Mouse (Mus musculus) liver, embryonic 13.5 days (tissue): Measurements from ENCODE around the gene Ajap1. TPM values are rescaled to one million over a fixed set of nuclear protein-coding genes. Genes with fewer than 3 reads are reported as not detected.

Experiments
- ATAC-seq: fragments of 200-750 bp; cut with Nextera tagmentation; 2 replicates; pipeline ENCODE4 v1.8.0; 2017; ENCODE audit warnings: low read depth, mild to moderate bottlenecking, moderate number of reproducible peaks, moderate library complexity
- DNase-seq: peaks from one replicate; pipeline ENCODE4 v3.0.0; 2022
- H3K27ac ChIP-seq: fragments of 300-500 bp; sonication (generic); 2 replicates; pipeline ENCODE4 v1.5.1; 2015; ENCODE audit warnings: moderate library complexity, mild to moderate bottlenecking, inconsistent platforms
- H3K27me3 ChIP-seq: fragments of 300-500 bp; sonication (generic); 2 replicates; pipeline ENCODE4 v1.6.1; 2015; ENCODE audit warnings: mild to moderate bottlenecking, inconsistent platforms
- H3K36me3 ChIP-seq: fragments of 300-500 bp; sonication (generic); 2 replicates; pipeline ENCODE4 v1.6.1; 2015; ENCODE audit warnings: mild to moderate bottlenecking, inconsistent platforms
- H3K4me1 ChIP-seq: fragments of 300-500 bp; sonication (generic); replicated peaks from 2 replicates; pipeline ENCODE4 v1.6.1; 2015; ENCODE audit warnings: inconsistent platforms
- H3K4me2 ChIP-seq: fragments of 300-500 bp; sonication (generic); 2 replicates; pipeline ENCODE4 v1.6.1; 2015; ENCODE audit warnings: inconsistent platforms, mild to moderate bottlenecking, moderate library complexity
- H3K4me3 ChIP-seq: fragments of 300-500 bp; sonication (generic); replicated peaks from 2 replicates; pipeline ENCODE4 v1.5.1; 2015; ENCODE audit warnings: mild to moderate bottlenecking, inconsistent platforms
- H3K9ac ChIP-seq: fragments of 300-500 bp; sonication (generic); 2 replicates; pipeline ENCODE4 v1.6.1; 2015; ENCODE audit warnings: mild to moderate bottlenecking, inconsistent platforms
- H3K9me3 ChIP-seq: fragments of 300-500 bp; sonication (generic); replicated peaks from 2 replicates; pipeline ENCODE4 v1.6.1; 2016; ENCODE audit warnings: inconsistent platforms
- WGBS: fragments of 180-500 bp; shearing (Covaris S2); methylation state at CpG from one replicate; pipeline ENCODE4 v1.1.7; 2015; ENCODE audit not compliant: insufficient replicate concordance; 5-methylcytosine and 5-hydroxymethylcytosine counted together
- polyA plus RNA-seq: library from polyadenylated mRNA; unstranded; fragments of >200 nt; fragmentation: Nextera tagmentation; extraction: Ambion mirVana; gene quantifications from 2 replicates; pipeline ENCODE4 v1.2.1, GENCODE M21; 2015

The Ajap1 gene
- polyA plus RNA-seq, 1 experiment from 2014 or later: 0.23 TPM

DNA sequence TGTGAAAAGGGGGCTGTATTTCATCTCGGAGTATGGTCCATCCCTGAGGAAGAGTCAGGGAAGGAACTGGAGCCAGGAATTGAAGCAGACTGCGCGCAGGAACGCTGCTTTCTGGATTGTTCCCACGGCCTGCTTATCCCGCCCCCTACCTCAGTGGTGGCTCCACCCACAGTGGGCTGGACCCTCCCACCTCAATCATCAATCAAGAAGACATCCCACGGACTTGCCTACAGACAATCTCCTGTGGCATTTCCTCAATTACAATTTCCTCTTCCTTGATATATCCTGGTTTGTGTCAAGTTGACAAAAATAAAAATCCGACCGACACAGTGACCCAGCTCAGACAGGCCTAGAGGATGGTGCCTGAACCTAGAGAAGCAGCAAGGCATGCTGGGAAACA, 66.5 kb downstream of the Ajap1 start:
- no peak for ATAC-seq
- Histone ChIP-seq H3K9me3 (no peaks in the 10 kb centered on the region), H3K27ac (no peak overlapping the region), H3K4me3 (no peak overlapping the region), H3K4me2 (no peak overlapping the region), H3K27me3 (no peaks in the 10 kb centered on the region), H3K9ac (no peak overlapping the region), H3K36me3 (no peaks in the 10 kb centered on the region), H3K4me1 (no peaks in the 10 kb centered on the region)
- WGBS: 33% methylated on average over 9 of the region's 9 CpGs
- no peak for DNase-seq

DNA sequence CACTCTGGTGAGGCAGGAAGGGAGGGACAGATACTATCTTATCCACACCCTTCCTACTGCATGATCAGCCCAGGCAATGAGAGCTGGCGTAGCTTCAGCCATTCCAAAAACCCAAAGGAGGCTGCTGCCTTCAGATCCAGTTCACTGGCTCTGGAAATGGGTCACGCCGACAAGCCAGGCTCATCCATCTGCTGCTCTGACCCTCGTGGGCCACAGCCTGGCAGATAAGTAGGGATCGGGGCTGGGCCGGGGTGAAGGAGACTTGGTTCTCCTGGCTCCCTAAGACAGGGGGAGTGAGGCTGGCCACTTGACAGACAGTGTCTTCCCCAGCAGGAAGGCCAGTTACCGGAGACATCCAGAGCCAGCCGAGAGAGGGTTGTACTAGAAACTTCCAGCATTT, 84.2 kb downstream of the Ajap1 start:
- WGBS: 74% methylated on average over 8 of the region's 8 CpGs

DNA sequence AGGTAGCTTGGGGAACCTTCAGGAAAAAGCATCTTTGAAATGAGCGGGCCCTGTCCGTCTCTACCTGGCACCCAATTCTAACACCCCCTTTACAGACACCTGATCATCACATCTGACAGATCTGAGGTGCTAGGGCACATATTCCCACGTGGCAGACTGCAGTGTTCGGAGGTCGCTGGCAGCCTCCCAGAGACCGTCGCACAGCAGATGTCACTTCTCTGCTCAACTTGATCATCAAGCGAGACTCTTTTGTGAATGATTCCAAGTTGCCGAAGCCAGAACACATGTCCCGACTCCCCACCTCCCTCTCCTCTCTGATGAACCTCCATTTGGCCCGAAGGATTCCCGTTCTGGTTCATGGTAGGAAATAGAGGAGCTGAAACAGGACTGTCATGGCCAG, 95.1 kb downstream of the Ajap1 start:
- no peak for ATAC-seq
- H3K4me2 ChIP-seq: no peak overlapping the region
- H3K4me3 ChIP-seq: no peak overlapping the region
- H3K27ac ChIP-seq: no peak overlapping the region
- peaks cover 39% of the 10 kb centered on the region for H3K9me3 ChIP-seq
- no peaks in the 10 kb centered on the region for H3K36me3 ChIP-seq
- no peaks in the 10 kb centered on the region for H3K4me1 ChIP-seq
- WGBS: 62% methylated on average over 12 of the region's 12 CpGs
- no peak overlapping the region for H3K9ac ChIP-seq
- DNase-seq: no peak
- H3K27me3 ChIP-seq: no peaks in the 10 kb centered on the region

More for the DNA sequence above, 84.2 kb downstream of the Ajap1 start:
- no peak overlapping the region for H3K9ac ChIP-seq
- no peak overlapping the region for H3K27ac ChIP-seq
- ATAC-seq (no peak), DNase-seq (no peak)
- no peak overlapping the region for H3K4me3 ChIP-seq
- H3K36me3 ChIP-seq: no peaks in the 10 kb centered on the region
- H3K4me2 ChIP-seq: no peak overlapping the region
- H3K27me3 ChIP-seq: no peaks in the 10 kb centered on the region
- no peaks in the 10 kb centered on the region for H3K4me1 ChIP-seq
- peaks cover 41% of the 10 kb centered on the region for H3K9me3 ChIP-seq

DNA sequence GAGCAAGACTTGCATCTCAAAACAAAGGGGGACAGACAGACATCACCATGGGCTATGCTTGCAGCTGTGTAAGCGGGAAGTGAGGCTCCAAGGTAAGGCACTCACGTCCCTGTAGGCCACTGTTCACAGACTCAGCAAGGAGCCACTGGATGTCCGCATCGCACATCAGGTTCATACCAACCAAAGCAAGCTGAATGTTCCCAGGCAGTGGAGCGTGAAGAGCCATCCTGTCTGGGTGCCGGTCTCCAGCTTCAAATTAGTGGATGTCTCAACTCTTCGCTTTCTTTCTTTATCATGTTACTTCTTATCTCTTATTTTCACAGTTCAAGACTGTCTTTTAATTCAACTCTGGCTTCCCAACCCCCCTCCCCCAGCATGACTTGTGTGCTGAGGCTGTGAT, 101.2 kb downstream of the Ajap1 start:
- no peaks in the 10 kb centered on the region for H3K36me3 ChIP-seq
- no peak overlapping the region for H3K4me3 ChIP-seq
- H3K4me1 ChIP-seq: no peaks in the 10 kb centered on the region
- no peak overlapping the region for H3K9ac ChIP-seq
- no peak for DNase-seq
- no peaks in the 10 kb centered on the region for H3K27me3 ChIP-seq
- WGBS: 49% methylated on average over 7 of the region's 7 CpGs
- H3K9me3 ChIP-seq: 0 out of 2 replicates have a peak, but pooled peaks cover 18% of the 10 kb centered on the region
- H3K4me2 ChIP-seq: no peak overlapping the region
- no peak for ATAC-seq
- no peak overlapping the region for H3K27ac ChIP-seq

DNA sequence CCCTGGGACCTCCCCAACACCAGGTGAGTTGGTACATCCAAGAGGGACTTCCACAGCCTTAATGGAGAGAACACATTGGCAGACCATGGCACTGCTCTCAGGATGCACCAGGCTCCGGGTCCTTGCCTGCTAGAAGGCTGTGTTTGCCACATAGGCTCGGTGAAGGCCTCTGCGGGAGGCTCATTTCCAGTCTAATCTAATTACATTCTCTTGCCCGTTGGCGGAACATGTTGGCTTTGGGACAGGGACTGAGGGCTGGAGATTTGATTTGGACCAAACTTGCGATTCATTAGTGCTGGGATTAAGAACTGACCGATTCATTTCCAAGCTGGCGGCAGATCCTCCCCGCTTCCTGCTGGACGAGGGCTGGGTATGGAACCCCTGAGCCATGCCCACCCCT, 101.7 kb downstream of the Ajap1 start:
- Histone ChIP-seq H3K36me3 (no peaks in the 10 kb centered on the region), H3K9ac (no peak overlapping the region), H3K9me3 (0 out of 2 replicates have a peak, but pooled peaks cover 13% of the 10 kb centered on the region), H3K4me3 (no peak overlapping the region), H3K27me3 (no peaks in the 10 kb centered on the region), H3K4me2 (no peak overlapping the region), H3K4me1 (no peaks in the 10 kb centered on the region), H3K27ac (no peak overlapping the region)
- 72% methylated on average over 10 of the region's 10 CpGs for WGBS
- DNase-seq (no peak), ATAC-seq (no peak)

DNA sequence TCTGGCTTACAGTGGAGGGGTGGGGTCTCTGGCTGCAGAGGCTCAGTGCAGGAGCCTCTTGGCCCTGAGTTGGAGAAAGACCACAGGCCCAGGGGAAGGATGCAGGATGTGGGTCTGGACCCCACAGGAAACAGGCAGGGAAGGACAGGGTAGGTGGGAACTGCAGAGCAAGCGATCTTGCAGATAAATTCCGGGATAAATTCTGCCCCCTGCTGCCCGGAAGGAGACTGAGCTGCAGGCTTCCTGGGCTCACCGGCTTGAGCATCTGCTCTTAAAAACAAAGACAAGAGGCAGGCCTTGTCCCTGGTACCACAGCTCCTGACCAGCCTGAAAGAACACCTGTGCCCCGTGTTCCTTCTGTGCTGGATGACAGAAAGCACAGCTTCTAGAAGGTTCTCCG, 104.6 kb downstream of the Ajap1 start:
- H3K36me3 ChIP-seq: no peaks in the 10 kb centered on the region
- no peak overlapping the region for H3K4me3 ChIP-seq
- ATAC-seq (no peak), DNase-seq (no peak)
- 12% methylated on average over 6 of the region's 6 CpGs for WGBS
- H3K9ac ChIP-seq: no peak overlapping the region
- H3K27me3 ChIP-seq: no peaks in the 10 kb centered on the region
- H3K9me3 ChIP-seq: 0 out of 2 replicates have a peak, but pooled peaks cover 6% of the 10 kb centered on the region
- H3K27ac ChIP-seq: no peak overlapping the region
- no peaks in the 10 kb centered on the region for H3K4me1 ChIP-seq
- H3K4me2 ChIP-seq: no peak overlapping the region

DNA sequence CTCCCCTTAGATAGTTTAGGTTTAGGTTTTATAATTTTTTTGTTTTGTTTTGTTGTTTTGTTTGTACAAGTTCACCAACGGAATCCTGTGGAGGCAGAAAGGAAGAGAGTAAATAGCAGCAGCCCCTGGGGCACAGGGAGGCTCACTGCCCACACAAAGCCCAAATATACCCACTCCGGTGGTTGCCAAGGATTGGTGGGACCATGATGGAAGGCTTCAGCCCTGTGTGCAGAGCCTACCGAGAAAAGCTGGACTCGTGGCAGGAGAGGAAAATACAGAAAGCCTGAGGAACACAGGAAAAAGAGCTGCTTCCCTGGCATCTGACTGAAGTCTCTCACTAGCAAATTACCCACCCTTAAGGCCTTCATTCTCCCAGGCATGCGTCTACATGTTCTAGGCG, 108.4 kb downstream of the Ajap1 start:
- Histone ChIP-seq H3K27me3 (no peaks in the 10 kb centered on the region), H3K36me3 (no peaks in the 10 kb centered on the region), H3K4me1 (no peaks in the 10 kb centered on the region), H3K4me2 (no peak overlapping the region), H3K4me3 (no peak overlapping the region), H3K27ac (no peak overlapping the region), H3K9me3 (no peaks in the 10 kb centered on the region), H3K9ac (no peak overlapping the region)
- WGBS: 70% methylated on average over 6 of the region's 6 CpGs
- DNase-seq: no peak
- ATAC-seq: no peak

DNA sequence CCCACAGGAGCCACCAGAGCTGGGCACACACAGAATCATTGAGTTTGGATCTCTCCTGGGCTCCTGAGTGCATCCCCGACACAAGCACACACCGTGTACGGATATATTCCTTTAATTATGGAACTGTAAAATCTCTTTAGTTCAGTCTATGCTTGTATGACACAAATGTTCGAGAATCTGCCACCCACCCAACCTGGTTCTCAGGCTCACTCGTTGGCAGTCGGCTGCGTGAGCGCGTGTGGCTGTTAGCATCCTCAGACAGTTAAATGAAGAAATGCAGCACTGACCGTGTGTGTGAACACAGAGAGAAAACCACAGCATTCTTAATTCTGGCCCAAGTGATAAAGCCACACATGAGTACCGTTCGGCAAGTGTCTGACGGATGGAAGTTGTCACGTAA, 109.5 kb downstream of the Ajap1 start:
- no peak for DNase-seq
- Histone ChIP-seq H3K27me3 (no peaks in the 10 kb centered on the region), H3K4me1 (no peaks in the 10 kb centered on the region), H3K36me3 (no peaks in the 10 kb centered on the region), H3K4me3 (no peak overlapping the region), H3K4me2 (no peak overlapping the region), H3K9me3 (no peaks in the 10 kb centered on the region), H3K9ac (no peak overlapping the region), H3K27ac (no peak overlapping the region)
- ATAC-seq: no peak
- WGBS: 83% methylated on average over 14 of the region's 14 CpGs

DNA sequence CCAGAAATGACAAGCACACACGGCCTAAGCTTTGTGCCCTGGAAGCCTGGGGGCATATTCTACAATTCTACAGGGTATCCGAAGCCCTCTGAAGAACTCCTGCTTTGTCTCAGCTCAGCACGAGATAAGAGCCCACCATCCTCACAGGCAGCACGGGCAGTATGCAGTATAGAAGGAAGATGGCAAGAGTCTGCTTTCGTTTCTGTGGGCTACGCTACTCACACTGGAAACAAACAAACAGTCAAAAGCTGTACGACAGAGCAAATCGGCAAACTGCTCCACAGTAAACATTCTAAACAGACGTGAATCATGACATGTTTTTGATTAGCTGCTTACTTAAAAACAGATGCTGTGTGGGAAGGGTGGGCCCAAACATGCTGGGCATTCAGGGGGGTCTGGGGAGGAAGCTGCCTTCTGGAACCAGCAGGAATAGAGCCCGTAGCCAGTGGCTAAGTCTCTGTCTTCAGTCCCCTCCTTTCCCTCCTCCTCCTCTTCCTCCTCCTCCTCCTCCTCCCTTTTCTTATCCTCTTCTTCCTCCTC, 113.9 kb downstream of the Ajap1 start:
- no peak for ATAC-seq
- no peaks in the 10 kb centered on the region for H3K36me3 ChIP-seq
- H3K4me1 ChIP-seq: no peaks in the 10 kb centered on the region
- DNase-seq: no peak
- no peak overlapping the region for H3K9ac ChIP-seq
- no peak overlapping the region for H3K27ac ChIP-seq
- no peak overlapping the region for H3K4me3 ChIP-seq
- no peak overlapping the region for H3K4me2 ChIP-seq
- no peaks in the 10 kb centered on the region for H3K27me3 ChIP-seq
- no peaks in the 10 kb centered on the region for H3K9me3 ChIP-seq
- WGBS: 48% methylated on average over 10 of the region's 10 CpGs

DNA sequence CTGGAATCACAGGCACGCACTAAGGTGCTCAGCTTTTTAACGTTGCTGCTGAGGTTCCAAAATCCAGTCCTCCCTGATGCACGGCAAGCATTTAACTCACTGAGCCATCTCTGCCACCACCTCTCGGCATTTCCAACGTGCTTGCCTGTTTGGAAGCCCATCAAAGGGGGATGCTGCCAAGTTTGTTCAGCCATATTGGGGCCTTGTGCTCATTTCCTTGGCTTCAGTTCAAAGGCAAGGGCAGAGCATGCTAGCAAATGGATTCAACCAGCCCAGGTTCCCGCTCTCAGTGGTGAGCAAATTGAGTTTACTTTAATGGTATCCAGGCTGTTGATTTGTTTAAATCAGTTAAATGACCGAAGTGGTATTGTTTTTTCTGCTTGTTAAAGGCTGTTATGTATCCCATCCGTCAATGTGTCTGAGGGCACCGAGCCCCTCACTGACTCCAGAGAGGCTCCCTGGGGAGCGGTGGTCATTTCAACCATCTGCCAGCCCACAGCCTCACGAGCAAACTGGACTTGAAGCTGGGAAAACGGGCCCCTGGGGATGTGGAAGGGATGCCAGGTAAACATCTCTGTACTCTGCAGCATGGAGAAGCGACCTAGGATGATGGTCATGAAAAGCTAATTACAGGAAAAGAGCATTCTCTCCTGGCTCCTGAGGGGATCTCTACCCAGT, 121.6 kb downstream of the Ajap1 start:
- Histone ChIP-seq H3K27me3 (no peaks in the 10 kb centered on the region), H3K27ac (no peak overlapping the region), H3K4me1 (no peaks in the 10 kb centered on the region), H3K36me3 (no peaks in the 10 kb centered on the region), H3K9ac (no peak overlapping the region), H3K9me3 (peaks cover 9% of the 10 kb centered on the region), H3K4me3 (no peak overlapping the region), H3K4me2 (no peak overlapping the region)
- DNase-seq (no peak), ATAC-seq (no peak)
- WGBS: 48% methylated on average over 13 of the region's 13 CpGs

DNA sequence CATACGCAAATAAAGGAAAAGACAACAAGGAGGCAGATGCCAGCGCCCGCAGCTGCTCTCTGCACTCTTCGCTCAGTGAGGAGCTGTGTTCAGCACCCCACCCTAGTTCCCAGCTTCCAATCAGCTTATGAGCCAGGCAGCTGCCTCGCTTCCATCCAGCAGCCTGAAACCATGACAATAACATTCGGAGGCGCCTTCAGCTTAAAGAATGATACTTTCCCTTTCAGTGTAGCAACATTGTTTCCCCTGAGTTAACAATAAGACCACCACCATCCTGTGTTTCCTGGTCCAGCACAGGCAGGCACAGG, 124.4 kb downstream of the Ajap1 start:
- H3K27me3 ChIP-seq: no peaks in the 10 kb centered on the region
- no peak for DNase-seq
- ATAC-seq: no peak
- no peak overlapping the region for H3K4me3 ChIP-seq
- peaks cover 12% of the 10 kb centered on the region for H3K9me3 ChIP-seq
- H3K4me1 ChIP-seq: no peaks in the 10 kb centered on the region
- no peak overlapping the region for H3K27ac ChIP-seq
- H3K9ac ChIP-seq: no peak overlapping the region
- H3K4me2 ChIP-seq: no peak overlapping the region
- H3K36me3 ChIP-seq: no peaks in the 10 kb centered on the region
- WGBS: 62% methylated on average over 7 of the region's 7 CpGs

DNA sequence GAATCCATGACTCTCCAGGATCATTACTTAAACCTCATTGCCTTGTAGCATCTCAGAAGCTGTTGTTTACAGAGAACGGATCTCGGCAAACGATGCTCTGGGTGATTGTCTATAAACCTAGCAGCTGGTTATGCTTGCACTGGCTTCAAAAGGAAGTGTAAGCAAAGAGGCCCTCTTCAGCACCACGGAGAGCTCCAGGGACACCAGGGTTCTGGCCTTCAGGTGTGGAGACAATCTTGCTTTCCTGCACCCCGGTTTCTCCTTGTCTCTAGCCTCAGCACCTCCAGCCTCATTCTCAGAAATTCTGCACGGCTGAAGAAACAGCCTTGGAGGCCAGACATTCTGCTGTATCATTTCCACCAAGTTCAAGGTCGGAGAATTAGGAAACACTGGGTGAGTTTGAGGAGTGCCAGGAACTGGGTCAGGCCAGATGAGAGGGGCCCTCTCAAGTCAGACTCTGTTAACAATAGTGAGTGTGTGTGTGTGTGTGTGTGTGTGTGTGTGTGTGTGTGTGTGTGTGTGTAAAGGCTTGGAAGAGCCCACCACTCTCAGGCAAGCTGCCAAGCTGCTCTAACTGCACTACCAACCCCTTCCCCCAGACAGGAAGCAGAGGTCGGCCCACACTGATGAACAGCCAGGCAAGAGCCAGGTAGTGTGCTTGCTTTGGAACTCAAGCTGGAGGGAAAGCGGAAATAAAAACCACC, 124.9 kb downstream of the Ajap1 start:
- no peak for ATAC-seq
- Histone ChIP-seq H3K36me3 (no peaks in the 10 kb centered on the region), H3K4me2 (no peak overlapping the region), H3K27ac (no peak overlapping the region), H3K4me1 (no peaks in the 10 kb centered on the region), H3K9me3 (peaks cover 12% of the 10 kb centered on the region), H3K27me3 (no peaks in the 10 kb centered on the region), H3K4me3 (no peak overlapping the region), H3K9ac (no peak overlapping the region)
- 45% methylated on average over 9 of the region's 9 CpGs for WGBS
- DNase-seq: no peak
